Mouse (Mus musculus) Patski (cell line): Measurements from ENCODE around the gene Dzip1l. TPM values are rescaled to one million over a fixed set of nuclear protein-coding genes. Genes with fewer than 3 reads are reported as not detected.
"Not testable (repeated sequence)": the region's sequence is repeated elsewhere in the genome, so short reads cannot be mapped to it uniquely, and the experiment has no call there.

ENCODE experiments used
- ATAC-seq: fragments of 100-300 bp; one replicate; pipeline ENCODE4 v1.8.0; 2021
- CTCF ChIA-PET: fragments of 350-600 bp; sonication (Branson Sonifier 250); formaldehyde crosslinking; loops from one replicate; lab custom pipeline; 2022; ENCODE audit warnings: inconsistent platforms; lab: Charles Lee
- POLR2A ChIA-PET: fragments of 350-600 bp; sonication (Branson Sonifier 250); formaldehyde crosslinking; loops from one replicate; lab custom pipeline; 2022; ENCODE audit warnings: antibody characterized with exemption, inconsistent platforms; lab: Charles Lee
- DNase-seq: peaks from one replicate; pipeline ENCODE4 v3.0.0-alpha.2; 2011; ENCODE audit warnings: low read depth, low spot score
- H3K27me3 ChIP-seq: fragments of 371-371 bp; one replicate; pipeline ENCODE4 v1.5.1; 2021
- CTCF ChIP-seq: fragments of 100-300 bp; IDR thresholded peaks from one replicate; pipeline ENCODE4 v1.5.1; 2021
- in situ Hi-C: fragments of 300-500 bp; cut with MboI; formaldehyde crosslinking; loops from 3 replicates; pipeline ENCODE4 v1.11.1; 2018; ENCODE audit warnings: low pct_unique_long_range_greater_than_20kb, mixed read lengths
- polyA plus RNA-seq: library from polyadenylated mRNA; unstranded; gene quantifications from one replicate; pipeline ENCODE4 v1.2.3, GENCODE M21; 2021

Gene Dzip1l
- polyA plus RNA-seq: 27.8 TPM

GRCm38 (mm10) chr9:99629281-99630011 lies at the start of gene Dzip1l:
Dzip1l (plus strand) TSS chr9:99629496.
- peak; percentile 65 for DNase-seq
- in situ Hi-C loops: loop anchor here (5.0 kb wide), 1 partner anchor 37 kb away; no protein-coding TSS in a partner anchor
- TF ChIP-seq CTCF: no peak
- ChIA-PET POLR2A (interaction anchor here (1.5 kb wide), 1 partner anchor 42 kb away, joined by 3 read pairs; no protein-coding TSS in a partner anchor), CTCF (interaction anchor here (0.6 to 1.9 kb wide), 3 partner anchors 36 to 49 kb away, joined by 3 to 5 read pairs (median 3); no protein-coding TSS in a partner anchor)
- H3K27me3 ChIP-seq: no peaks in the 10 kb centered on the region
- ATAC-seq: peak; percentile 52

GRCm38 (mm10) chr9:99580655-99581054 lies 48.6 kb upstream of the Dzip1l start:
- ChIA-PET CTCF (interaction anchor here (1.0 to 2.0 kb wide), 7 partner anchors 9 to 131 kb away, joined by 3 to 15 read pairs (median 5); no protein-coding TSS in a partner anchor), POLR2A (no interaction called here)
- ATAC-seq (peak; percentile 52), DNase-seq (no peak)
- peak; percentile 77 for TF ChIP-seq CTCF
- in situ Hi-C loops: no loop called here
- no peaks in the 10 kb centered on the region for H3K27me3 ChIP-seq

GRCm38 (mm10) chr9:99587505-99588202 lies 41.6 kb upstream of the Dzip1l start:
- no peak for DNase-seq
- TF ChIP-seq CTCF: peak; percentile 90
- CTCF ChIA-PET: interaction anchor here (0.6 to 3.6 kb wide), 12 partner anchors 9 to 130 kb away, joined by 3 to 49 read pairs (median 4); no protein-coding TSS in a partner anchor
- peak; percentile 84 for ATAC-seq
- no peaks in the 10 kb centered on the region for H3K27me3 ChIP-seq
- POLR2A ChIA-PET: interaction anchor here (0.8 to 1.3 kb wide), 2 partner anchors 42 to 75 kb away, joined by 3 to 4 read pairs; partner anchors contain the start of gene Dzip1l
- in situ Hi-C loops: loop anchor here (5.0 kb wide), 1 partner anchor 75 kb away; no protein-coding TSS in a partner anchor

- no peak for TF ChIP-seq CTCF
- POLR2A ChIA-PET: no interaction called here
Observed at GRCm38 (mm10) chr9:99591144-99591543, 38.2 kb upstream of the Dzip1l start.

GRCm38 (mm10) chr9:99599127-99599526 lies 30.2 kb upstream of the Dzip1l start:
- POLR2A ChIA-PET: interaction anchor here (0.9 kb wide), 1 partner anchor 14 kb away, joined by 3 read pairs; no protein-coding TSS in a partner anchor
- in situ Hi-C loops, CTCF ChIA-PET, H3K27me3 ChIP-seq, ATAC-seq, DNase-seq: not testable (repeated sequence)

More at GRCm38 (mm10) chr9:99591144-99591543, 38.2 kb upstream of the Dzip1l start:
- CTCF ChIA-PET: no interaction called here
- H3K27me3 ChIP-seq: no peaks in the 10 kb centered on the region
- no peak for DNase-seq
- no peak for ATAC-seq
- in situ Hi-C loops: loop anchor here (5.0 kb wide), 1 partner anchor 36 kb away; the partner anchor contains the start of gene Dzip1l

- ChIA-PET POLR2A (no interaction called here), CTCF (interaction anchor here (0.9 kb wide), 1 partner anchor 16 kb away, joined by 3 read pairs; no protein-coding TSS in a partner anchor)
- DNase-seq (no peak), ATAC-seq (peak; percentile 44)
- no peaks in the 10 kb centered on the region for H3K27me3 ChIP-seq
- in situ Hi-C loops: no loop called here
- no peak for TF ChIP-seq CTCF
Observed at GRCm38 (mm10) chr9:99603566-99603965, 25.7 kb upstream of the Dzip1l start.

GRCm38 (mm10) chr9:99612202-99612601 lies 17.1 kb upstream of the Dzip1l start, which contains the start of gene A4gnt:
A4gnt (plus strand) TSS chr9:99612502.
- in situ Hi-C loops: no loop called here
- DNase-seq (no peak), ATAC-seq (no peak)
- no peak for TF ChIP-seq CTCF
- no peaks in the 10 kb centered on the region for H3K27me3 ChIP-seq
- POLR2A ChIA-PET: interaction anchor here (0.7 to 1.2 kb wide), 2 partner anchors 15 to 43 kb away, joined by 3 to 9 read pairs; no protein-coding TSS in a partner anchor
- CTCF ChIA-PET: interaction anchor here (1.3 kb wide), 1 partner anchor 15 kb away, joined by 3 read pairs; no protein-coding TSS in a partner anchor

GRCm38 (mm10) chr9:99619688-99620087 lies 9.6 kb upstream of the Dzip1l start:
- ChIA-PET CTCF (no interaction called here), POLR2A (no interaction called here)
- ATAC-seq (no peak), DNase-seq (no peak)
- in situ Hi-C loops: no loop called here
- H3K27me3 ChIP-seq: no peaks in the 10 kb centered on the region
- no peak for TF ChIP-seq CTCF

- TF ChIP-seq CTCF: no peak
- ChIA-PET POLR2A (no interaction called here), CTCF (no interaction called here)
- H3K27me3 ChIP-seq: no peaks in the 10 kb centered on the region
- in situ Hi-C loops: no loop called here
- no peak for ATAC-seq
- DNase-seq: no peak
Observed at GRCm38 (mm10) chr9:99620196-99620595, 9.1 kb upstream of the Dzip1l start.

GRCm38 (mm10) chr9:99622034-99622433 lies 7.3 kb upstream of the Dzip1l start:
- no peak for DNase-seq
- POLR2A ChIA-PET: no interaction called here
- in situ Hi-C loops: no loop called here

More at GRCm38 (mm10) chr9:99622034-99622433, 7.3 kb upstream of the Dzip1l start:
- TF ChIP-seq CTCF: no peak
- CTCF ChIA-PET: no interaction called here
- no peak for ATAC-seq
- no peaks in the 10 kb centered on the region for H3K27me3 ChIP-seq
